In genomic region chr4:133735282-133735681, GRCm38 (mm10) we compare ENCODE assay signal across 16 mouse cellular contexts.
"Had no signal": no experiment of that assay in that cellular context is flagged by ENCODE, and none has a peak within 500 bp of the region (broad histone marks: within the 10 kb centered on the region; RNA-seq: fewer than 3 reads in every experiment).

No protein-coding gene starts in this region.

- H3K27me3 ChIP-seq: lung, embryonic 15.5 days; midbrain, embryonic 12.5 days; neural tube, embryonic 13.5 days; neural tube, embryonic 15.5 days; stomach, embryonic 15.5 days had no signal

- H3K9ac ChIP-seq: liver, embryonic 14.5 days; lung, embryonic 15.5 days; midbrain, embryonic 12.5 days; neural tube, embryonic 13.5 days; neural tube, embryonic 15.5 days; stomach, embryonic 15.5 days had no signal

- H3K4me2 ChIP-seq: lung, embryonic 15.5 days; midbrain, embryonic 12.5 days; neural tube, embryonic 13.5 days; neural tube, embryonic 15.5 days; stomach, embryonic 15.5 days had no signal

- DNase-seq: lung, postnatal 10 days; lung, postnatal 4 days; midbrain, embryonic 14.5 days; right cerebral cortex, postnatal 14 days; thymus, adult 18-20 months; thymus, postnatal 14 days; thymus, postnatal 36 days had no signal

- H3K4me3 ChIP-seq: lung, embryonic 15.5 days; midbrain, embryonic 10.5 days; midbrain, embryonic 12.5 days; myocyte; neural tube, embryonic 13.5 days; neural tube, embryonic 15.5 days; stomach, embryonic 15.5 days had no signal

- ATAC-seq: midbrain, embryonic 16.5 days had no signal

- H3K9me3 ChIP-seq: lung, embryonic 15.5 days; midbrain, embryonic 10.5 days; midbrain, embryonic 12.5 days; neural tube, embryonic 13.5 days; neural tube, embryonic 15.5 days; stomach, embryonic 15.5 days had no signal

- H3K27ac ChIP-seq: liver, embryonic 14.5 days; lung, embryonic 15.5 days; midbrain, embryonic 10.5 days; midbrain, embryonic 12.5 days; neural tube, embryonic 13.5 days; neural tube, embryonic 15.5 days; stomach, embryonic 15.5 days had no signal
